Mouse (Mus musculus) heart, adult 2 months (tissue): Measurements from ENCODE around the gene Metap1.

Source experiments
- CTCF ChIP-seq: fragments of 200-600 bp; IDR thresholded peaks from 2 replicates; pipeline ENCODE4 v1.8.1; 2022; ENCODE audit warnings: antibody characterized with exemption, mild to moderate bottlenecking, moderate library complexity
- POLR2A ChIP-seq: fragments of 200-500 bp; IDR thresholded peaks from 2 replicates; pipeline ENCODE4 v1.6.1; 2011; ENCODE audit warnings: mild to moderate bottlenecking, low read depth, low read length, control low read depth; ENCODE audit not compliant: insufficient read depth

DNA sequence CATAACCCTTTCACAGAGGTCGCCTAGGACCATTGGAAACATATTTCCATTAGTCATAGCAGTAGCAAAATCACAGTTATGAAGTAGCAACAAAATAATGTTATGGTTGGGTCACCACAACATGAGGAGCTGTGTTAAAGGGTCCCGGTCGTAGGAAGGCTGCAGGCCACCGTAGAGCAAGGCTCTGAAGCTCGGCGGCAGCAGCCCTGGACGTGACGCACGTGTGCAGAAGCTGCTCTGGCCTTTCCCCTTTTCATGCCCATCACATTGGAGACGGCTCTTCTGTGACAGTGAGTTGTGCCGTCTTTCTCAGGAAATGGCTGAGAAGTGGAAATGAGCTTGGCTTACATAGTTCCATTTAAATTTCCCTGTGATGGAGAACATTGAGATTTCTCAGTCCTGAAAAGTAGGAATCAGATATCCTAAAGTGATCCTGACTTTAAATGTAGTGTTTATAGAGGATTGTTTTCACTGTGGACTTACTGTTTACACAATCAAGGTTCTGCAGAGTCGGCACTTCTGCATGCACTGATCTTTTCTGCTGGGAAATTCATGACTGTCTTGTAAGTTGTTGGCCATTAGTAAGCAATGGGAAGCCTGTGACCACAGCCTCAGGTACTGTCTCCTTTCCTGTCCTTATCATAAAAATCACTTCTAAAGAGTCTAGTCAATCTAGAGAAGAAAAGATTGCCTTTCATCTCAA, 42.3 kb upstream of the Metap1 start:
- TF ChIP-seq POLR2A: no peak
- no peak for TF ChIP-seq CTCF
